ENCODE assay signal across 24 mouse cellular contexts in genomic region chr1:180181304-180181965, GRCm38 (mm10). TPM values are rescaled to one million over a fixed set of nuclear protein-coding genes. Genes with fewer than 3 reads are reported as not detected.
DNase-seq lines count a peak whose midpoint lies in the region; ATAC-seq and TF ChIP-seq lines count a peak whose summit lies in the region.
"Had no signal": no experiment of that assay in that cellular context is flagged by ENCODE, and none has a peak within 500 bp of the region (broad histone marks: within the 10 kb centered on the region; RNA-seq: fewer than 3 reads in every experiment).

No protein-coding gene starts in this region.

- no peaks in the 10 kb centered on the region; the same call in 1 of the 2 replicates for H3K79me2 ChIP-seq in heart, adult 2 months (replicated peaks; ENCODE audit: control insufficient read depth, insufficient read depth, low read length)

- intact Hi-C loops in heart, adult 2 months (cut with DNase I): no loop called here

- H3K27ac ChIP-seq in heart, adult 2 months: peak overlapping the region; percentile 60
- no peak overlapping the region for H3K27ac ChIP-seq in heart, embryonic 12.5 days (ENCODE audit: poor library complexity, severe bottlenecking)
- H3K27ac ChIP-seq in liver, embryonic 16.5 days (ENCODE audit: low read length): peak overlapping the region; percentile 82; the same call in 1 of the 2 replicates
- H3K27ac ChIP-seq in liver, embryonic 11.5 days (ENCODE audit: low read depth, low read length): no peak overlapping the region
- H3K27ac ChIP-seq: forebrain, embryonic 13.5 days; hindbrain, embryonic 13.5 days; left cerebral cortex, adult 2 months; neural tube, embryonic 15.5 days had no signal

- WGBS in heart, adult 2 months: 72% methylated on average over 7 of the region's 7 CpGs
- WGBS in heart, embryonic 12.5 days: 85% methylated on average over 7 of the region's 7 CpGs
- 77% methylated on average over 7 of the region's 7 CpGs for WGBS in liver, embryonic 16.5 days (ENCODE audit: insufficient replicate concordance)
- 83% methylated on average over 7 of the region's 7 CpGs for WGBS in liver, embryonic 11.5 days

- no peaks in the 10 kb centered on the region for H3K9me3 ChIP-seq in heart, embryonic 12.5 days (replicated peaks)
- H3K9me3 ChIP-seq in liver, embryonic 16.5 days (replicated peaks; ENCODE audit: control insufficient read depth, low read length): no peaks in the 10 kb centered on the region
- H3K9me3 ChIP-seq in liver, embryonic 11.5 days (ENCODE audit: control insufficient read depth, low read length): no peaks in the 10 kb centered on the region
- H3K9me3 ChIP-seq: forebrain, embryonic 13.5 days; hindbrain, embryonic 13.5 days; neural tube, embryonic 15.5 days had no signal

- H3K4me3 ChIP-seq in heart, adult 2 months: no peak overlapping the region
- H3K4me3 ChIP-seq in heart, embryonic 12.5 days: no peak overlapping the region
- H3K4me3 ChIP-seq in liver, embryonic 16.5 days (ENCODE audit: low read depth, low read length): no peak overlapping the region
- H3K4me3 ChIP-seq in liver, embryonic 11.5 days (ENCODE audit: low read depth, low read length): no peak overlapping the region
- H3K4me3 ChIP-seq: forebrain, embryonic 13.5 days; hindbrain, embryonic 13.5 days; left cerebral cortex, adult 2 months; neural tube, embryonic 15.5 days had no signal

- no peak for TF ChIP-seq EP300 in heart, adult 2 months (IDR thresholded peaks at IDR 0.05; ENCODE audit: insufficient read depth, low read depth, low read length)

- no peaks in the 10 kb centered on the region; the same call in 1 of the 2 replicates for H3K36me3 ChIP-seq in heart, adult 2 months (ENCODE audit: control insufficient read depth, insufficient read depth, low read length)
- no peaks in the 10 kb centered on the region for H3K36me3 ChIP-seq in heart, embryonic 12.5 days
- no peaks in the 10 kb centered on the region for H3K36me3 ChIP-seq in liver, embryonic 16.5 days (ENCODE audit: control insufficient read depth, insufficient read depth)
- no peaks in the 10 kb centered on the region for H3K36me3 ChIP-seq in liver, embryonic 11.5 days (ENCODE audit: control insufficient read depth, insufficient read depth, low read length)
- H3K36me3 ChIP-seq: hindbrain, embryonic 13.5 days; neural tube, embryonic 15.5 days had no signal

- no peak for TF ChIP-seq POLR2A in heart, adult 2 months (IDR thresholded peaks at IDR 0.05; ENCODE audit: insufficient read depth, low read depth, low read length)

- H3K9ac ChIP-seq in heart, adult 2 months (ENCODE audit: low read depth, low read length): peak overlapping the region; percentile 15; the same call in 1 of the 2 replicates
- no peak overlapping the region for H3K9ac ChIP-seq in heart, embryonic 12.5 days
- H3K9ac ChIP-seq in liver, embryonic 16.5 days (ENCODE audit: low read depth, low read length): no peak overlapping the region
- no peak overlapping the region for H3K9ac ChIP-seq in liver, embryonic 11.5 days (ENCODE audit: low read depth, low read length)
- H3K9ac ChIP-seq: forebrain, embryonic 13.5 days; hindbrain, embryonic 13.5 days; neural tube, embryonic 15.5 days had no signal

- H3K27me3 ChIP-seq in heart, adult 2 months (ENCODE audit: control insufficient read depth, insufficient read depth, low read length): no peaks in the 10 kb centered on the region
- no peaks in the 10 kb centered on the region for H3K27me3 ChIP-seq in heart, embryonic 12.5 days (replicated peaks)
- H3K27me3 ChIP-seq in liver, embryonic 16.5 days (ENCODE audit: control insufficient read depth, insufficient read depth, low read depth, low read length): no peaks in the 10 kb centered on the region
- H3K27me3 ChIP-seq in liver, embryonic 11.5 days (replicated peaks; ENCODE audit: control insufficient read depth, insufficient read depth, low read length): no peaks in the 10 kb centered on the region
- H3K27me3 ChIP-seq: forebrain, embryonic 13.5 days; hindbrain, embryonic 13.5 days; neural tube, embryonic 15.5 days had no signal

- H3K4me1 ChIP-seq in heart, adult 2 months (ENCODE audit: control insufficient read depth, insufficient read depth, low read length): peaks cover 12% of the 10 kb centered on the region; the same call in 1 of the 2 replicates
- H3K4me1 ChIP-seq in heart, embryonic 12.5 days (replicated peaks): peaks cover 28% of the 10 kb centered on the region
- peaks cover 11% of the 10 kb centered on the region for H3K4me1 ChIP-seq in liver, embryonic 16.5 days (ENCODE audit: control insufficient read depth, low read depth, low read length)
- peaks cover 14% of the 10 kb centered on the region for H3K4me1 ChIP-seq in liver, embryonic 11.5 days (replicated peaks; ENCODE audit: control insufficient read depth, insufficient read depth, low read length)
- H3K4me1 ChIP-seq: forebrain, embryonic 13.5 days; hindbrain, embryonic 13.5 days; neural tube, embryonic 15.5 days had no signal

- no peak for DNase-seq in heart, adult 2 months
- no peak for DNase-seq in liver, embryonic 11.5 days (ENCODE audit: low spot score)
- peak; percentile 60 for DNase-seq in kidney, postnatal 10 days
- DNase-seq: adrenal gland, postnatal 36 days; B cell, adult 2 months; cerebellum, adult 2 months; cerebellum, postnatal 36 days; gastrocnemius, postnatal 36 days; layer of hippocampus, adult 9-11 months; left cerebral cortex, postnatal 4 days; right cerebral cortex, postnatal 14 days; thymus, adult 18-20 months; thymus, postnatal 4 days had no signal

- no peak for ATAC-seq in heart, embryonic 12.5 days (ENCODE audit: insufficient number of reproducible peaks, low FRiP score)
- ATAC-seq in liver, embryonic 16.5 days (ENCODE audit: low read depth): no peak
- no peak for ATAC-seq in liver, embryonic 11.5 days (replicated peaks; ENCODE audit: low FRiP score)
- no peak for ATAC-seq in erythroblast, adult 5-6 weeks (replicated peaks; ENCODE audit: low FRiP score, poor library complexity, severe bottlenecking)
- no peak for ATAC-seq in megakaryocyte progenitor cell, adult 5-6 weeks (replicated peaks; ENCODE audit: poor library complexity)
- ATAC-seq: forebrain, embryonic 13.5 days; lung, postnatal 0 days; midbrain, embryonic 16.5 days had no signal

- no peak for TF ChIP-seq CTCF in heart, adult 2 months (IDR thresholded peaks at IDR 0.05)

- no peak overlapping the region for H3K4me2 ChIP-seq in heart, embryonic 12.5 days
- H3K4me2 ChIP-seq in liver, embryonic 16.5 days (ENCODE audit: low read depth, low read length): no peak overlapping the region
- H3K4me2 ChIP-seq in liver, embryonic 11.5 days: no peak overlapping the region
- H3K4me2 ChIP-seq: forebrain, embryonic 13.5 days; heart, embryonic 11.5 days; hindbrain, embryonic 13.5 days; neural tube, embryonic 15.5 days had no signal

RNA-seq across cellular contexts. Expression of gene Coq8a, which starts 18.0 kb away (rescaled TPM):
- 100 to 1,000 TPM; 783 to 919 TPM for total RNA-seq in heart, adult 2 months (2021)
- polyA plus RNA-seq in heart, adult 2 months (2012; rRNA removed): 468 and 899 TPM in 2 replicates
- 15.2 and 17.8 TPM in 2 replicates for polyA plus RNA-seq in heart, embryonic 12.5 days (2016; fragmentation: Nextera tagmentation; extraction: Ambion mirVana)
- 37.0 and 43.7 TPM in 2 replicates for polyA plus RNA-seq in liver, embryonic 16.5 days (2015; fragmentation: Nextera tagmentation; extraction: Ambion mirVana)
- polyA plus RNA-seq in liver, embryonic 11.5 days (2014; fragmentation: Nextera tagmentation; extraction: Ambion mirVana): 6.7 and 9.3 TPM in 2 replicates
- total RNA-seq in erythroblast, adult 5-6 weeks (2015; ENCODE audit: low replicate concordance): 7.3 TPM in 1 of 2 replicates, not detected in the other
- 2.0 TPM in 1 of 2 replicates, not detected in the other for total RNA-seq in erythroblast, adult 5-6 weeks (2017; ENCODE audit: low replicate concordance)
- 1.3 and 2.6 TPM in 2 replicates for total RNA-seq in megakaryocyte progenitor cell, adult 5-6 weeks (2015)
- total RNA-seq in megakaryocyte progenitor cell, adult 5-6 weeks (2017): 7.2 and 8.9 TPM in 2 replicates

Comparison
In these comparisons a context has a peak if more than half of its experiments do, and no peak if none do; other contexts are left out.
1. H3K27ac ChIP-seq: peak in heart, adult 2 months (single experiment) and liver, embryonic 16.5 days (single experiment); none in heart, embryonic 12.5 days (single experiment) and liver, embryonic 11.5 days (single experiment).
2. RNA of gene Coq8a, which starts 18.0 kb away (polyA plus RNA-seq): 468 to 899 TPM in heart, adult 2 months; 37.0 to 43.7 TPM in liver, embryonic 16.5 days, 15.2 to 17.8 TPM in heart, embryonic 12.5 days and 6.7 to 9.3 TPM in liver, embryonic 11.5 days; every median in the first group is over 10 times any median in the second.